Mouse (Mus musculus) monocyte, adult 59 days (primary cell): ENCODE data around the gene Bcs1l. TPM values are rescaled to one million over a fixed set of nuclear protein-coding genes. Genes with fewer than 3 reads are reported as not detected.

Source experiments
- total RNA-seq, 2 experiments: library from RNA; stranded (reverse); gene quantifications; one replicate each; pipeline ENCODE4 v1.2.4; 2023

Gene Bcs1l
- total RNA-seq, result 1 to 10 TPM; 6.5 to 7.0 TPM

GRCm38 (mm10) chr1:74587773-74588445 lies at the start of gene Bcs1l, which contains the start of gene Zfp142:
Gene Bcs1l, plus strand, starts transcription at chr1:74588289.
Gene Zfp142, minus strand, starts transcription at chr1:74588246.

GRCm38 (mm10) chr1:74542451-74542961 lies 45.6 kb upstream of the Bcs1l start, which contains the start of gene Plcd4:
Gene Plcd4, plus strand, starts transcription at chr1:74542888.

DNA sequence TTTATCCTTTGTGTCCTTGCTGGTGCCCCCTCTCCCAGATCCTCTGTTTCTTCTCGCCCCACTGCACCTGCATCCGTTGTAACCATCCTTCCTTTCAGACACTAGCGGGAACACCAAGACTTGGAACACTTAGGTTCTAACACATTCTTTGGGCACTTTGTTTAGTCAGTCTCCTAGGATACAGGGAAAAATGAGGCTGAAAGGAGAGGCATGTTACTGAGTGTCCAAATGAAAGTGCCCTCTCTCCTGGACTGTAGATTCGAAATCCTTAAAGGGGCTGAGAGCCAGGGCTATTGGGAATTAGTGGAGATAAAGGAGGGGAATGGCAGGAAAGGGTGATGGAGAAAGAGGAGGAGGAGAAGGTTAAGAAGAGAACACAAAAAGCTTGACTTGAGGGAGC lies 43.9 kb upstream of the Bcs1l start, which contains the start of gene Usp37:
Gene Usp37, minus strand, starts transcription at position 101 of the 400 bp plus-strand sequence.

GRCm38 (mm10) chr1:74601267-74601962 lies 13.3 kb downstream of the Bcs1l start, which contains the start of the genes Rnf25 and Stk36:
Gene Rnf25, minus strand, starts transcription at chr1:74601397.
Gene Stk36, plus strand, starts transcription at chr1:74601445.

Other genes starting within 250 kb of the Bcs1l start
- gene Catip, start 226.2 kb upstream of the Bcs1l start, total RNA-seq, result under 1 TPM; 0.49 to 0.76 TPM
- gene Slc11a1, start 213.1 kb upstream of the Bcs1l start, total RNA-seq, result 100 to 1,000 TPM; 616 to 632 TPM
- 100 to 1,000 TPM; 136 to 144 TPM for gene Ctdsp1, start 196.8 kb upstream of the Bcs1l start, total RNA-seq
- gene Vil1, start 178.9 kb upstream of the Bcs1l start, total RNA-seq, result under 1 TPM in 1 of 2 experiments, not detected in 1; 1.00 TPM
- gene Cnot9, start 82.2 kb upstream of the Bcs1l start, total RNA-seq, result 10 to 100 TPM; 18.8 to 18.9 TPM
- under 1 TPM in 1 of 2 experiments, not detected in 1; 0.85 TPM for gene Plcd4, start 45.4 kb upstream of the Bcs1l start, total RNA-seq
- 10 to 100 TPM; 15.8 to 18.7 TPM for gene Usp37, start 44.0 kb upstream of the Bcs1l start, total RNA-seq
- gene Zfp142, start within 50 bp of the Bcs1l start, total RNA-seq, result 10 to 100 TPM; 19.7 to 24.2 TPM
- 10 to 100 TPM; 38.6 to 45.9 TPM for gene Rnf25, start 13.1 kb downstream of the Bcs1l start, total RNA-seq
- gene Stk36, start 13.2 kb downstream of the Bcs1l start, total RNA-seq, result under 1 TPM; 0.36 to 0.84 TPM
- 10 to 100 TPM; 26.2 to 33.6 TPM for gene Ttll4, start 73.5 kb downstream of the Bcs1l start, total RNA-seq
- 100 to 1,000 TPM; 183 to 203 TPM for gene Cyp27a1, start 125.3 kb downstream of the Bcs1l start, total RNA-seq
- not detected for gene Prkag3, start 160.9 kb downstream of the Bcs1l start, total RNA-seq
- 1 to 10 TPM; 3.7 to 6.5 TPM for gene Wnt6, start 183.6 kb downstream of the Bcs1l start, total RNA-seq
- gene Wnt10a, start 203.2 kb downstream of the Bcs1l start, total RNA-seq, result not detected